Mouse (Mus musculus) bone marrow, adult 2 months (tissue): ENCODE measurements around the gene Stk39. TPM values are rescaled to one million over a fixed set of nuclear protein-coding genes. Genes with fewer than 3 reads are reported as not detected.
A peak's percentile ranks its signal among the peaks of the same experiment; 100 is the strongest.

Experiments used
- H3K27ac ChIP-seq: fragments of 200-500 bp; 2 replicates; pipeline ENCODE4 v1.5.1; 2012; ENCODE audit warnings: low read depth, mild to moderate bottlenecking, control low read depth, inconsistent platforms, low read length; ENCODE audit not compliant: control insufficient read depth, poor library complexity, insufficient read depth
- H3K4me1 ChIP-seq: fragments of 200-500 bp; 2 replicates; pipeline ENCODE4 v1.6.1; 2011; ENCODE audit warnings: low read length; ENCODE audit not compliant: control insufficient read depth, insufficient read depth
- H3K4me3 ChIP-seq: fragments of 200-500 bp; replicated peaks from 2 replicates; pipeline ENCODE3; 2011; ENCODE audit warnings: mild to moderate bottlenecking, low read depth, low read length, control low read depth; ENCODE audit not compliant: control insufficient read depth
- CTCF ChIP-seq: fragments of 200-500 bp; IDR thresholded peaks from 2 replicates; pipeline ENCODE4 v1.5.1; 2011; ENCODE audit warnings: low read length, control low read depth; ENCODE audit not compliant: control insufficient read depth, insufficient read depth
- POLR2A ChIP-seq: fragments of 200-500 bp; IDR thresholded peaks from 2 replicates; pipeline ENCODE4 v1.6.1; 2011; ENCODE audit warnings: low read depth, mild to moderate bottlenecking, control low read depth, low read length, borderline replicate concordance; ENCODE audit not compliant: control insufficient read depth
- WGBS: fragments of 180-500 bp; shearing (Covaris S2); methylation state at CpG from one replicate; pipeline ENCODE4 v1.1.7; 2018; 5-methylcytosine and 5-hydroxymethylcytosine counted together
- polyA plus RNA-seq: library from polyadenylated mRNA; stranded (reverse); fragments of >200 nt; gene quantifications from 2 replicates; pipeline ENCODE4 v1.2.4, GENCODE M21; 2011; ENCODE audit warnings: low replicate concordance; ENCODE audit not compliant: missing spikeins, insufficient read depth, insufficient read length

Gene Stk39
- polyA plus RNA-seq, 1 experiment, result 1.8 TPM

DNA sequence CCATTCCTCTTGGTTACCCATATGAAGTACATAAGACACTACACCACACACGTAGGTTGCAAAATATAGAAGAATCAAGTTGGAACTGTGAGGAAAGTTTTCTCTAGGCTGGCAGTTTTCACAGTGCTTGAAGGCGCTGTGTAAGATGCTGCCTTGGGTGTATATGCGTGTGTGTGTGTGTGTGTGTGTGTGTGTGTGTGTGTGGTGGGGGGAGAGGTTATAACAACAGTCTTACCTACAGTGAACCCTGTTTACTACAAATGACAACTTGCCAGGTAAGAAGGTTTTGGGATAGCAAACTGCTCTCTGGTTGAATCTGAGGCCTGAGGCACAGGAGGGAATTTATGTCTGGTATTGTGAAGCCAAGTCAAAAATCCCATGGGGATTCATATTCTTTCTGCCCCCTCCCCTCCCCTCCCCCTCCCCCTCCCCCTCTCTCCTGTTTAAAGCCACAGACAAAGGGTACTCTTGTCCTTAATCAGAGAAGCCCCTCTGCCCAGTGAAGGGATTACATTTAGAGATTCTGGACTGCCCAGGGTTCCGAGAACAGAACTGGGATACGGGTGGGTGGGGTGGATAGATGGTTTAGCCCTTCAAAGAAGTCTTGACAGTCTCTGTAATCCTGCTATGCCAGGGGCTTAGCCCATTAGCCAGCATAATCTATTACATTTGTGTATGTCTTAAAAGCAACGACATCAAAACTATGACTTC is 219.9 kb downstream of the Stk39 start:
- no peak overlapping the region for H3K27ac ChIP-seq
- H3K4me1 ChIP-seq, result no peaks in the 10 kb centered on the region
- H3K4me3 ChIP-seq, result no peak overlapping the region
- WGBS, result 77% methylated on average over 6 of the region's 6 CpGs
- TF ChIP-seq CTCF, result no peak
- no peak for TF ChIP-seq POLR2A

DNA sequence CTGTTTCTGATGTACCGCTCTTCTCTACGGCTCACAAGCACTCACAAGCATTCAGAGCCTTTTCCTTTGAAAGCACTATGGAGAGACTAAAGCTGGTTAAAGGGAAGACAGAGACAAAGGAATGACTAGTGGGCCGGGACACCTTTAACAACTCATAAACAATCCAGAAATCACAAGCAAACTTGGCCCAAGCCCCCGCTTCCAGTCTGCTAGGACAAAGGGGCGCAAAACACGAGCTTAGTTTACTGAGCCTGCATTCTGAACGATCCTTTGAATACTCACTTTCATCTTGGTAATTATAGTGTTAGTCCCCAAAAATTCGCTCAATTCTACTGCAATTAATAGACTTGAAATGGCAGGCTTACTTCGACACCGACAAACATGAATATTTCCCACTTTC is 221.2 kb downstream of the Stk39 start:
- TF ChIP-seq POLR2A (no peak), CTCF (no peak)
- H3K4me3 ChIP-seq, result no peak overlapping the region
- 88% methylated on average over 10 of the region's 10 CpGs for WGBS
- H3K27ac ChIP-seq, result no peak overlapping the region
- H3K4me1 ChIP-seq, result no peaks in the 10 kb centered on the region

DNA sequence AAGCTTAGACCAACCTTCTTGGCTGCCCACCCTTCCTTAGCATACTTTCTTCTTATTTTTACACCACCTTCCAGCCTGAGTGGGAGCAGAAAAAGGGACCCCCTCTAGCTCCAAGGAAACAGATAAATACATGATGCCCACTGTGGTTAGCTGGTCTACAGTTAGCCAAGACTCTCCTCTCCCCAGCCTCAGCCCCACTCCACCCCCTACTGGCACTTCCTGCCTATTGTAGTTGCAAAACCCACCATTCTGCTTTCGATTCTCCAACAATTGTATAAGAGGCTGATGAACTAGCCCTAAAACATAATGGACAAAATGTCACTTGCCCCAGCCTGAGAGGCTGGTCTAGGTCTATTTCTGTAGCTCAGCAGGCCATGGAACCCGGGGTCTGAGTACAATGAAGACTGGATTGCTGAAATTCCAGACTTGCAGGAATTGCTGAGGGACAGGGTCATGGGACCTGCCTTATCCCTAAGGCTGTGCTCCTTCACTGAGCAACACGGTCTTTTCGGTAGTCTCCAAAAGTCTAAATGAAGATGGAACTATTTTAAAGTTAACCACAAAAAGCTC is 222.1 kb downstream of the Stk39 start:
- peak; percentile 53 for TF ChIP-seq CTCF
- TF ChIP-seq POLR2A, result no peak
- H3K27ac ChIP-seq, result no peak overlapping the region
- WGBS, result 59% methylated on average over 4 of the region's 4 CpGs

DNA sequence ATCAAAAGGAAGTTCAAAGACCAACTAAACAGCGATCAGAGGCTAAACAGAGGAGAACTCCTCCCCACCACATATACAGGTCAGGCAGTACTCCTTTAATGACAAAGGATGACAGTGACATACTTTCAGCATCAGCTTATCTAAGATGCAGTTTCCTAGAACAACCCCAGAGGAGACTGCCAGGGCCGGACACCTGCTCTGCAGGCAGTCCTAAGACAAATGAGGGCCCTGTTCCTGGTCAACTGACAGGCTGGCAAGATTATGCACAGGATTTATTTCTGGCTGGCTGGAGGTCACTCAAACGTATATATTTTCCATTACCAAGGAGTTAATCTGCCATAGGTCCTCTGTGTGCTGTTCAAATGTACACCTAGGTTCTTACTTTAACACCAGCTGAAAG is 225.8 kb downstream of the Stk39 start:
- no peak overlapping the region for H3K27ac ChIP-seq
- TF ChIP-seq CTCF, result no peak
- TF ChIP-seq POLR2A, result no peak
- WGBS, result 64% methylated on average over 3 of the region's 3 CpGs
- no peak overlapping the region for H3K4me3 ChIP-seq
- peaks cover 3% of the 10 kb centered on the region; the same call in 1 of the 2 replicates for H3K4me1 ChIP-seq

More for the DNA sequence above, 222.1 kb downstream of the Stk39 start:
- Histone ChIP-seq H3K4me1 (no peaks in the 10 kb centered on the region), H3K4me3 (no peak overlapping the region)

DNA sequence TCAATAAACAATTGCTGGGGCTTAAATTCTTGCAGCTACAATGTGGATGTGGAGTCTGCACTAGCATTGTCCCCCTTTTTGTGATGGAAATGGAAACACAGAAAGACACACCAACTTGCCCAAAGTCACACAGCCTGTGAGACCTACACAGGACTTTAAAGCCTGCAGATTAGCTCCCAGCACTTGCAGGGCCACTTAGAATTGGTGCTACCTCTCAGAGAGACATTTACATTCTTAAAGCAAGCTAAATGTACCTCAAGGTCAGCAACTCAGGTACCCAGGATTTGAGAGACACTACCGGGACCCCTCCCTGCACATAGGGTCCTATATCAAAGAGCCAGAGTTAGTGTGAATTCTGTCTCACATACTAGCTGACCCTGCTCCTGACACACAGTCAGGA is 227.5 kb downstream of the Stk39 start:
- no peak overlapping the region for H3K4me3 ChIP-seq
- TF ChIP-seq CTCF (no peak), POLR2A (no peak)
- WGBS, result 84% methylated on average over 1 of the region's 1 CpGs
- no peak overlapping the region for H3K27ac ChIP-seq
- peaks cover 3% of the 10 kb centered on the region; the same call in 1 of the 2 replicates for H3K4me1 ChIP-seq

DNA sequence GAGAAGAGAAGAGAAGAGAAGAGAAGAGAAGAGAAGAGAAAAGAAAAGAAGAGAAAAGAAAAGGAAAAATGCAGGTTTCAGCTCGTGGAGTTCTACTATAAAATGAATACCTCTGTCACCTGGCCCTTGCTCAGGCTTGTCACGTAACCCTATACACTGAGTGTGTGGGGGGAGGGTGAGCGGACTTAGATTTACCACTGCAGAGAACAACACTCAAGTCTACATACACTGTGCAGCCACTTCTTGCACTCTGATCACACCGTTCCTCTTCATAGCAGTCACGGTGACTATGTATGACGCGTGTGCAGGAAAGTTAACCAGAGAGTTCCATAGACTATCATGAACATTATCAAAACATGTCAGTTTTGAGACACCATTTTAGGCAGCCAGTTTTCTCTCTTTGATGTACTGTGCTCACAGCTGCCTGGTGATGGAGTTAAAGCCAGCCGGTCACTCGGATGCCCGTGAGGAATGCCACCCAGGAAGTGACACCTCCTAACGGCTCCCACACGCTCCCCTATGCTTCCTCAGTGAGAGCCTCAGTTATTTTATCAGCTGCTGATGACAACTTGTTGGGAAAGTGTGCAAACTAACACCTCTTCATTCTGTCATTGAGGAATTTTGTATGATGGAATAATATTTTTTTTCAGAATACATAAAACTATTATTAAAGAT is 228.1 kb downstream of the Stk39 start:
- H3K27ac ChIP-seq, result no peak overlapping the region
- H3K4me3 ChIP-seq, result no peak overlapping the region
- TF ChIP-seq POLR2A (no peak), CTCF (no peak)
- WGBS, result 70% methylated on average over 12 of the region's 12 CpGs
- H3K4me1 ChIP-seq, result peaks cover 3% of the 10 kb centered on the region; the same call in 1 of the 2 replicates

DNA sequence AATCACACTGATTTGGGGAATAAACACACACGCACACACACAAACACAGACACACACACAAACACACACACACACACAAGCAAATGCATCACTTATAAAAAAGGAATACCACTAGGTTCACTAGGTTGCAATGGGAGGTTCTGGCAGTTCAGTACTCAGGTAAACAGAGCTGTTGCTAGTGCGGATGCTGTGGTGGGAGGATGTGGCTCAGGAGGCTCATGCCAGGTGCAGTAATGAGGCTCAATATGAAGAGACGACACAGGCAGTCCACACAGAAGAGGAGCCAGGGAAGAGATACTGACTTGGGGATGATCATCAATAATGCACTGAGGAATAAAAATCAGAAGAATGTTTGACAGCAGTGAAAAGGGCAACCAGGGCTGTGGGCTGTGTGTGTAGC is 228.8 kb downstream of the Stk39 start:
- TF ChIP-seq POLR2A (no peak), CTCF (no peak)
- H3K4me1 ChIP-seq, result peaks cover 3% of the 10 kb centered on the region; the same call in 1 of the 2 replicates
- no peak overlapping the region for H3K4me3 ChIP-seq
- 75% methylated on average over 3 of the region's 3 CpGs for WGBS
- H3K27ac ChIP-seq, result no peak overlapping the region

DNA sequence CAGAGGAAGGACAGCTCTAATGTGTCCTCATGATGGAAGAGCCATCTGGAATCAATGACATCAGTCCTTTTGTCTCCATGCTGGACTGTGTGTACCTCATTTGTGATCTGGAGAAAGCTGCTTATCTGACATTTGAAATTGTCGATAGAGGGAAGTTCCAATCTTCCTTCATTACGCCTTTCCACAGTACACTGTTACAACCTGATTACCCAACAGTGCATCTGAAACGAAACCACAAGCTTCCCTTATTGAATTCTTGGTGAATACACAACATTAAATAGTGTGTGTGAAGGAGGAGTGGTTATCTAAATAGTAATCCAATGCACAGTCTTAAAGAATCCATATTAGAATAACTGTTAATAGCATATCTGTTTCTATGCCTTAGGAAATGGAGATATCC is 230.0 kb downstream of the Stk39 start:
- TF ChIP-seq POLR2A (no peak), CTCF (no peak)
- no peak overlapping the region for H3K4me3 ChIP-seq
- H3K4me1 ChIP-seq, result peaks cover 3% of the 10 kb centered on the region; the same call in 1 of the 2 replicates
- 10% methylated on average over 3 of the region's 3 CpGs for WGBS
- H3K27ac ChIP-seq, result no peak overlapping the region
